Mouse (Mus musculus) hindbrain, embryonic 14.5 days (tissue): ENCODE data around the gene Rpl7a. TPM values are rescaled to one million over a fixed set of nuclear protein-coding genes. Genes with fewer than 3 reads are reported as not detected.

Experiments
- ATAC-seq: fragments of 200-750 bp; cut with Nextera tagmentation; 2 replicates; pipeline ENCODE4 v1.8.0; 2017; ENCODE audit warnings: moderate number of reproducible peaks, mild to moderate bottlenecking, moderate TSS enrichment, moderate library complexity; ENCODE audit not compliant: low FRiP score
- DNase-seq: peaks from one replicate; pipeline ENCODE4 v3.0.0-alpha.2; 2015; ENCODE audit warnings: low spot score
- H3K27ac ChIP-seq: fragments of 300-500 bp; sonication (generic); 2 replicates; pipeline ENCODE4 v1.5.1; 2014; ENCODE audit warnings: mild to moderate bottlenecking, moderate library complexity
- H3K27me3 ChIP-seq: fragments of 300-500 bp; sonication (generic); 2 replicates; pipeline ENCODE4 v1.6.1; 2014; ENCODE audit warnings: mild to moderate bottlenecking, low read length, mixed read lengths; ENCODE audit not compliant: control insufficient read depth, insufficient read depth
- H3K36me3 ChIP-seq: fragments of 300-500 bp; sonication (generic); replicated peaks from 2 replicates; pipeline ENCODE4 v1.6.1; 2014; ENCODE audit not compliant: control insufficient read depth, insufficient read depth
- H3K4me1 ChIP-seq: fragments of 300-500 bp; sonication (generic); replicated peaks from 2 replicates; pipeline ENCODE4 v1.6.1; 2014; ENCODE audit warnings: antibody characterized with exemption, low read length, mixed read lengths; ENCODE audit not compliant: control insufficient read depth, insufficient read depth
- H3K4me2 ChIP-seq: fragments of 300-500 bp; sonication (generic); replicated peaks from 2 replicates; pipeline ENCODE4 v1.6.1; 2014; ENCODE audit warnings: mild to moderate bottlenecking, moderate library complexity
- H3K4me3 ChIP-seq: fragments of 300-500 bp; sonication (generic); replicated peaks from 2 replicates; pipeline ENCODE4 v1.5.1; 2014; ENCODE audit warnings: mild to moderate bottlenecking, low read length
- H3K9ac ChIP-seq: fragments of 300-500 bp; sonication (generic); 2 replicates; pipeline ENCODE4 v1.6.1; 2014
- H3K9me3 ChIP-seq: fragments of 300-500 bp; sonication (generic); 2 replicates; pipeline ENCODE4 v1.6.1; 2016; ENCODE audit warnings: low read length; ENCODE audit not compliant: control insufficient read depth
- WGBS: fragments of 180-500 bp; shearing (Covaris S2); extraction: QIAGEN DNeasy Blood & Tissue Kit; methylation state at CpG from one replicate; pipeline ENCODE4 v1.1.7; 2014; 5-methylcytosine and 5-hydroxymethylcytosine counted together
- polyA plus RNA-seq: library from polyadenylated mRNA; unstranded; fragments of >200 nt; fragmentation: Nextera tagmentation; extraction: Ambion mirVana; gene quantifications from 2 replicates; pipeline ENCODE4 v1.2.1, GENCODE M21; 2014

Gene Rpl7a
- polyA plus RNA-seq, 1 experiment from 2014 or later: 494 TPM

DNA sequence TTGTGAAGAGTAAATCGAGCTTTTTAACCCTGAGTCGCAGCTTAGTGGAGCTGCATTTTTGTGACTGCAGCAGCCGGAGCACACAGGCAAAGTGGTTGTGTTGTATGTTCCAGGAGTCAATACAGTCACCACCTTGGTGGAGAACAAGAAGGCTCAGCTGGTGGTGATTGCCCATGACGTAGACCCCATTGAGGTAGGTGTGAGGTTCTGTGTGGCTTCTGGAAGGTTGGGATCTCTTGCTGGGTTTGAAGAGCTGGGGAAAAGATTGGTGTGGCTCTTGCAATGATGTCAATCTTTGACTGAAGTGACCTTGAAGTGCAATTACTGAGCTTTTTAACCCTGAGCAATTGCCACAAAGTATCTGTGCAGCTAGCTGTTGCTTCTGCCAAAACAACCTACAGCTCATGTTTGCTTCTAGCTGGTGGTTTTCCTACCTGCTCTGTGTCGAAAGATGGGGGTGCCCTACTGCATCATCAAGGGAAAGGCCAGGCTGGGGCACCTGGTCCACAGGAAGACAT is 1.7 kb downstream of the Rpl7a start:
- ATAC-seq (no peak), DNase-seq (no peak)
- H3K4me3 ChIP-seq: peak overlapping the region; percentile 78
- H3K4me1 ChIP-seq: peaks cover 46% of the 10 kb centered on the region
- WGBS: 72% methylated on average over 5 of the region's 5 CpGs
- H3K4me2 ChIP-seq: peak overlapping the region; percentile 100
- H3K27ac ChIP-seq: no peak overlapping the region
- H3K27me3 ChIP-seq: no peaks in the 10 kb centered on the region
- peaks cover 48% of the 10 kb centered on the region for H3K36me3 ChIP-seq
- H3K9me3 ChIP-seq: no peaks in the 10 kb centered on the region
- H3K9ac ChIP-seq: peak overlapping the region; percentile 91

DNA sequence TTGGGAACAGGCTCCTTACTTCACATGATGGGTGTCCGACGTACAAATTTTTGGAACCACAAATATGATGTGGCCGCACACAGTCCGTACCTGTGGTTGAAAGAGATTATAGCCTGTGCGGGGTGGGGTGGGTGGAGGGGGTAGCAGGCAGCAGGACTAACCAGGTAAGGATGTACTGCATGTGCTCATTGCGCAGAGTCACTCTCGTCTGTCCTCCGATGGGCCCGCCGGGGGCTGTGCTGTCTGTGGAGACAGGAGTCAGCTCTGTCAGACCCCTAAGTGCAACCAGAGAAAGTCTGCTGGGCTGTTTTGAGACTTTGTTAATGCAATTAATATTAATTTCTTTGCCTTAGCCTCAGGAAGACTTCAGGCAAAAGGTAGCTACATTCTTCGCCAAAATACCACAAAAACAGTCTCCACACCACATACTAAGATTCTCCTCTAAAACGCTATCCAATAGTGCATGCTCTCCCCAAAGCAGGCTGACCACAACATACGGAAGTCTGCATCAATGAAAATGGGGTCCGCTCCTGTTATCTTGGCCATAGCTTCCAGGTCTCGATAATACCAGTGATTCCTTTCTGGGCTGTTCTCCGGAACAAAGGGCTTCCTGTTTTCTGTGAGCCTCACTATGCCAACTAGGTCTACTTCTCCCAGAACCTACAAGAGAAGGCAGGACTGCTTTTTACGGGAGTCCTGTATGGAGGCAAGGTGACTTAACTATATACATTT is 3.0 kb downstream of the Rpl7a start:
- no peak overlapping the region for H3K4me2 ChIP-seq
- no peaks in the 10 kb centered on the region for H3K9me3 ChIP-seq
- H3K9ac ChIP-seq: no peak overlapping the region
- peaks cover 43% of the 10 kb centered on the region for H3K4me1 ChIP-seq
- peaks cover 45% of the 10 kb centered on the region for H3K36me3 ChIP-seq
- no peak overlapping the region for H3K27ac ChIP-seq
- no peaks in the 10 kb centered on the region for H3K27me3 ChIP-seq
- DNase-seq (no peak), ATAC-seq (no peak)
- no peak overlapping the region for H3K4me3 ChIP-seq
- 90% methylated on average over 17 of the region's 17 CpGs for WGBS

DNA sequence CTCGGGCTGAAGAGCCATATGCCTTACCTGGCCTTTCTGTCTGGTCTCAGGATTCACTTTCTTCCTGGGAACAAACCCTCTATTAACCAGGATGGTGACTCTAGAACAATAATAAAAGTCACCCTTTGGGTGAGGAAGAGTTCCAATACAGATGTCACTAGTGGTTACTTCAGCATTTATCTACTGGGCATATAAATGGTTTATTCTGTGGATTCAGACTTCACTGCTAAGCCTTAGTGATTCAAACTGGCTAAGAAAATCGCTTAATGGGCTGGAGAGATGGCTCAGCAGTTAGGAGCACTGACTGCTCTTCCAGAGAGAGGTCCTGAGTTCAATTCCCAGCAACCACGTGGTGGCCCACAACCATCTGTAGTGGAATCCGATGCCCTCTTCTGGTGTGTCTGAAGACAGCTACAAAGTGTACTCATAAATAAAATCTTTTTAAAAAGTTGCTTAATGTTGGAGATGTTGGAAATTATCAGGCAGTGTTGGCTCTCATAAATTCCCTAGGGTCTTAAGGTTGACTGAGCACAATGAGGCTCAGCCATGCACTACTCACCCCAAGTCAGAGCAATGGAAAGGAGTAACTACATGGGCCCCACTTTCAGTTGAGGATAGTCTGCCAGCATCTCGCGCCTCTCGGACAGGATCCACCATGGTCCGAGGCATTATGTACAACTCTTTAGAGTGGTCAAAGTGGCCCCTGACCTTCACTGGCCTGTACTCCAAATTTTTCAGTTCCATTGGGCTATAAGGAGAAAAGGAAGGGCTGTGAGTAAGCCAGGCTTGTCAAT is 3.8 kb downstream of the Rpl7a start:
- H3K9ac ChIP-seq: no peak overlapping the region
- H3K9me3 ChIP-seq: no peaks in the 10 kb centered on the region
- H3K27ac ChIP-seq: no peak overlapping the region
- DNase-seq (no peak), ATAC-seq (no peak)
- no peaks in the 10 kb centered on the region for H3K27me3 ChIP-seq
- peaks cover 35% of the 10 kb centered on the region for H3K4me1 ChIP-seq
- H3K36me3 ChIP-seq: peaks cover 51% of the 10 kb centered on the region
- 64% methylated on average over 8 of the region's 8 CpGs for WGBS
- no peak overlapping the region for H3K4me3 ChIP-seq
- H3K4me2 ChIP-seq: no peak overlapping the region

- Histone ChIP-seq H3K9ac (peak within 1 kb of the TSS; percentile 63), H3K27me3 (no peaks in the 10 kb centered on the region), H3K36me3 (peaks cover 69% of the 10 kb centered on the region), H3K27ac (peak within 1 kb of the TSS; percentile 58), H3K4me2 (peak within 1 kb of the TSS; percentile 88), H3K4me3 (peak within 1 kb of the TSS; percentile 58), H3K9me3 (no peaks in the 10 kb centered on the region), H3K4me1 (peaks cover 31% of the 10 kb centered on the region)
- WGBS: 1% methylated on average over 47 of the region's 47 CpGs
- ATAC-seq (peak; percentile 85), DNase-seq (peak; percentile 82)
These were observed 5.6 kb downstream of the Rpl7a start, which contains the start of the genes Surf2 and Surf1 for GRCm38 (mm10) chr2:26915927-26916728. Surf2 (plus strand) TSS chr2:26916367. Surf1 (minus strand) TSS chr2:26916530.

DNA sequence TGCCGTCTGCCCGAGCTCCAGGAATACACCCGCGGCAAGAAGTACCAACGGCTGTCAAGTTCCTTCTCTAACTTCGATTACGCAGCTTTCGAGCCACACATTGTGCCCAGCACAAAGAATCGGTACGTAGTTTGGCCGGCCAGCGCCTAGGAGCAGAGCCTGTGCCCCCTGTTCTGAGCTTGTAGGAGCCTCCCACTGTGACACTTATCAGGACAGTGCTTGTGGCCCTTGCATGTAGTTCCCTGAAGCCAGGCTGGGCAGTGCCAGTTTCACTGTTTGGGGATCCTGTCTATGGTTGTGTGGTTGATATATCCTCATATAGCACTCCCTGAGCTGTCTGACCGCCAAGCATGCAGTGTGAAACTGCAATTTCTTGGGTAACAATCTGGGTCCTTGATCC is 6.2 kb downstream of the Rpl7a start:
- Histone ChIP-seq H3K27ac (peak overlapping the region; percentile 58; the same call in 1 of the 2 replicates), H3K9ac (peak overlapping the region; percentile 63), H3K4me1 (peaks cover 28% of the 10 kb centered on the region), H3K36me3 (peaks cover 73% of the 10 kb centered on the region), H3K27me3 (no peaks in the 10 kb centered on the region), H3K4me3 (peak overlapping the region; percentile 58), H3K9me3 (no peaks in the 10 kb centered on the region), H3K4me2 (peak overlapping the region; percentile 88)
- DNase-seq (no peak), ATAC-seq (0 out of 2 replicates have a peak, but pooled peaks have one; percentile 9)
- WGBS: 3% methylated on average over 13 of the region's 13 CpGs

- H3K4me3 ChIP-seq: no peak overlapping the region
- ATAC-seq: no peak
- no peak overlapping the region for H3K27ac ChIP-seq
- 86% methylated on average over 3 of the region's 3 CpGs for WGBS
- H3K9me3 ChIP-seq: no peaks in the 10 kb centered on the region
- no peak for DNase-seq
- peaks cover 72% of the 10 kb centered on the region for H3K36me3 ChIP-seq
- H3K27me3 ChIP-seq: no peaks in the 10 kb centered on the region
- H3K4me1 ChIP-seq: peaks cover 21% of the 10 kb centered on the region
- no peak overlapping the region for H3K9ac ChIP-seq
- H3K4me2 ChIP-seq: no peak overlapping the region
These were observed 9.1 kb downstream of the Rpl7a start for GRCm38 (mm10) chr2:26919684-26920083.

DNA sequence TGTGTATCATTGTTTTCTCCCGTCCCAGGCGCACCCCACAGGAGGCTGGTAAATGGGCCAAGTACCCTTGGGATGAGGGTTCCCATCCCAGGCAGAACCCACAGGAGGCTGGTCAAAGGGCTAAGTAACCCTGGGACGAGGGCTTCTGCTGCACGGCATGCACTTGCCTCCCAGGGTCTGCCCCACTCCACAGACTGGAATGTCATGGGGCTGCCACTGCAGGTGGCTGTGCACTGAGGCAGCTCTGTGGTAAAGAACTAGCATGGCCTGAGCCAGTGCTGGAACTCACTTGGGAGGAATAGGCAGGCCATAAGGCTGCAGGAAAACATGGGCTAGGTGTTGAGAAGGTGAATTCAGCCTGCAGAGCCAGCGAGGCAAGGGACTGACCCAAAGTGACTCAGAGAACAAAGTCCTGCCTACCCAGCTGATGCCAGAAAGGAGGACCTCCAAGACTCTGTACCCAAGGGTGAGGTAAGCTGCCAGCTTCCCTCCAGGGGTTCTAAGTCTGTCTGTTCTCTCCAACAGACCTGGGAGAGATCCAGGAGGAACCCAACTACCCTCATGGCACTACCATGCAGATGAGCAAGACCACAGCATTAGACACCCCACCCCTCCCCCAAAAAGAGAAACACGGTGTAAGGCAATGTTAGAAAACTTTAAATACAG is 9.8 kb downstream of the Rpl7a start:
- WGBS: 91% methylated on average over 6 of the region's 6 CpGs
- Histone ChIP-seq H3K4me3 (no peak overlapping the region), H3K27ac (no peak overlapping the region), H3K9me3 (no peaks in the 10 kb centered on the region), H3K4me2 (no peak overlapping the region), H3K4me1 (peaks cover 17% of the 10 kb centered on the region), H3K36me3 (peaks cover 76% of the 10 kb centered on the region), H3K27me3 (no peaks in the 10 kb centered on the region), H3K9ac (no peak overlapping the region)
- DNase-seq (no peak), ATAC-seq (no peak)

- ATAC-seq (no peak), DNase-seq (no peak)
- Histone ChIP-seq H3K4me1 (peaks cover 11% of the 10 kb centered on the region), H3K27me3 (no peaks in the 10 kb centered on the region), H3K4me2 (no peak overlapping the region), H3K27ac (no peak overlapping the region), H3K9ac (no peak overlapping the region), H3K4me3 (no peak overlapping the region), H3K36me3 (peaks cover 91% of the 10 kb centered on the region), H3K9me3 (no peaks in the 10 kb centered on the region)
- 86% methylated on average over 9 of the region's 9 CpGs for WGBS
These were observed 11.2 kb downstream of the Rpl7a start for GRCm38 (mm10) chr2:26921784-26922183.
